Mouse (Mus musculus): ENCODE data around the gene Elp4.
A peak's percentile ranks its signal among the peaks of the same experiment; 100 is the strongest.

The Elp4 gene

DNA sequence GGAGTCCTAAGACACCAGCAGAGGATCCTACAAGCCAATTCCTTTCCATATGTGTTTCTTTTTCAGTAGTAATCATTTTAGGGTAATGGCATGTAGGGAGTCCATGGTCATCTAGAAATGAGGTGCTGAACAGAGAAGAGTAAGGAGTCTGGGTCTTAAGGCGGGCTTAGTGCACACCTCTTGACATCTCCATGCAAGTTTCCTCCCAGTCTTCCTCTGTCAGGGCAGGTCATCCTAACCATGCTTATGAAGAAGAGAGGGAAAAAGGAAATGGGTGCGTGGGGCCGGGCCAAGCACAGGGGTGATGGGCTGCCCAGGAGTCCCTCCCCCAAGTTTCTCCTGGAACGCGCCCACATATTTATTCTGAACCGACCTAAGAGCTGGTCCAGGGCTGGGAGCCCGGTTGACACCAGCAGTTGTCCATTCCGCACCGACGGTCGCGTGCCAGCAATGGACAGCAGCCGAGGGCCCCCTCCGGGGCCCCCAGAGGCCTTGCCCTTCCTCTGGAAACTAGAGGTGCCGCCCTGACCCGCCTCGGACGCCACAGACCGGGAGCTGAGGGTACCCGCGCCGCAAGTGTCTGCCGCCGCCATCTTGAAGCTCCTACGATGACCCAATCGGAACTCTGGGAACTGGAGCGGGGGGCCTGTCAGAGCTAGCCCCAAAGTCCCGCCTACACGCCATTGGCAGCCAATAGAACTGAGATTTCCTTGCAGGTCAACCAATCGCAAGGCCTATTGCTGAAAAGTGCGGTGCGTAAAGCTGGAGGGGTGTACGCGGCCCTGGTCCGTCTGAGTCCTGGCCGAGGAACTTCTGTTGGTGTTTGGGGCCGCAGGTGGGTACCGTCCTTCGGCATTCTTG is at the start of gene Elp4, which contains the start of gene Immp1l:
Gene Elp4, minus strand, starts transcription at position 669 of the 861 bp plus-strand sequence.
Gene Immp1l, plus strand, starts transcription at position 743 of the 861 bp plus-strand sequence.
- peak; percentile 90 for DNase-seq (ENCODE audit: low spot score)

DNA sequence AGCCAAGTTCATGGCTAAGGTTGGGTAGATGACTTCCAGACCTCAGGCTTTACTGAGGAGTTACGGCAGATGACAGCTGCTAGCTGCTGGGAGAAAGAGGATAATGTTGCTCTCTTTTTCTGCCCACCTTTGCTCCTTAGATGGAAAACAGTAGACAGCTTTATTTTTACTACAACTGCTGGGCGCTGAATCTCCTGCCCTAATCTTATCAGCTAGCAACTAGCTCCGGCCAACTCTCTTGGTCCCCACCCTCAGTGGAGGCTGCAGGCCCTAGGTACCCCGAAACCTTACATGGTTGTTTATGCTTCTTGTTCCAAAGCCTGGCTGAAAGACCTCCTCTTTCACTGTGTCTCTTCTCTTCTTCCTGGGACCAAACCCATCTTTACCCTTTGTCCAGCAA is 49.5 kb upstream of the Elp4 start:
- no peak for DNase-seq (ENCODE audit: low spot score)

DNA sequence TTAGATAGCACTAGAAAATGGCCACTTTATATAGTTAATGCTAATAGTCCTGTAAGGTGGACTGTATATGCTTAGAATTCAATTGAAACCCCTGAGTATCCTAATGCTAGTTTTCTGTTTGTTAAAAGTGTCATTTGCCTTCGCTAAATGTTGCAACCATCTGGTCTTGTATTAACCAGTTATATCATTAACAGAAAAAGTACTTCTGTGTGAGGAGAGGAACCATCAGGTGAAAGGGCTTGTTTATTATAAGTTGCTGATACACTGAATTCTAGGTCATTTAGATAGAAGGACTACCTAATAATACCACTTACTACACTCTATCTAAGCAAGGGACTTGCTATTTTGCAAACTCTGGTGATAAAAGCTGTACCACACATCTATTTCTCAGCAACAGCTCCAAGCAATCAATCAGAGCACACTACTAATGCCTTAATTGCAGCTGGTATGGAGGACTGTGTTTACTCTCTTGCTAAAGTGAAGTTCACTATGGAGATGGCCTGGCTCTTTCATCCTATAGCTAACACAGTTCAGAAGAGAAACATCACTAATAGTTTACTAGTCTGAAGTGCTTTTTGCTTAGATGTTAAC is 47.1 kb upstream of the Elp4 start:
- DNase-seq (ENCODE audit: low spot score) = no peak

DNA sequence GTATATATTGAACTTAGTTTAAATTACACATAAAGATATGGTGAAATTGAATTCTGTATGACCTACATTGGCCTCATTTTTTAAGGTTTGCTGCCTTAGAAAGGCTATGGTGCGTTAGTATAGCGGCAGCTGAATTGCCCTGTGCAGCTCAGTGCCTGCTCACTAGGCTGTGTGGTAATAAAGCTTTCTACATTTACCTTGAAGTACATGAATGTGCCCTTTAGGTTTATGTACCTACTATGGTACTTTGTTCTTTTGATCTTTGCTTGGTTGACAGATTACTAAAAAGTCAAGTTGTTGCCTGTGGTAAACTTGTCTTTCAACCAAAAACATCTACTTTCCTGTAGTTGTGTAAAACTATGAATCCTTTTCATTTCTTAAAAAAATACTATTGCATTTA is 45.8 kb upstream of the Elp4 start:
- no peak for DNase-seq (ENCODE audit: low spot score)

DNA sequence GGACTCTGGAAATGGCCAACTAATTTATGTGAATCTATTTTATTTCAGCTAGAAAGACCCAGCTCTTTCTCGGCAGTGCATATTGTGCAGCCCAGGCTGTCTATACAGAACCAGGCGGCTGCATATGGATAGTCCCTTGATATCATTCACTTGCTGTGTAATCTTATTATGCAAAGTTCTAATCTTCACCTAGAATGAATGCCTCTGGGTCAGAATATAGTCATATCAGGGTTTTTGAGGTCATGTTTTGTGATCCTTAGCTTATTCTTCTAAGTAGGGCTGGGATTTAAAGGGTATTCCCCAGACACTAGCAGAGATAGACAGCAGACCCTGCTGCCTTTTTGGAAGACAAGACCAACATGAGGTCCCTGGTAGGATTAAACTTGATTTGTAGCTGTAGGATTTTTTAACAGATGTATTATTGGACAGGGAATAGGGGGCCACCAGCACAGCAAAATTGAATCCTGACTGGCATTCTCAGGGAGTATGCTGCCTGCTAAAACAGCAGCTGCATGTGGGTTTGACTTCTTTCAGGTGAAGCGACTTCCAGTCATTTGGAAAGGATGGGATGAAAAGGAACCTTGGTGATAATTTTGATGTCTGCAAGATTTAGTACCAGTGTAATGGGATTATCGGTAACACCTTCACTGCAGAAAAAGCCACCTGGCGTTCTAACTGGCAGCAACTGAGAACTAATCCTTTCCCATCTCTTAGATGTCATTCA is 13.4 kb upstream of the Elp4 start:
- no peak for DNase-seq (ENCODE audit: low spot score)

DNA sequence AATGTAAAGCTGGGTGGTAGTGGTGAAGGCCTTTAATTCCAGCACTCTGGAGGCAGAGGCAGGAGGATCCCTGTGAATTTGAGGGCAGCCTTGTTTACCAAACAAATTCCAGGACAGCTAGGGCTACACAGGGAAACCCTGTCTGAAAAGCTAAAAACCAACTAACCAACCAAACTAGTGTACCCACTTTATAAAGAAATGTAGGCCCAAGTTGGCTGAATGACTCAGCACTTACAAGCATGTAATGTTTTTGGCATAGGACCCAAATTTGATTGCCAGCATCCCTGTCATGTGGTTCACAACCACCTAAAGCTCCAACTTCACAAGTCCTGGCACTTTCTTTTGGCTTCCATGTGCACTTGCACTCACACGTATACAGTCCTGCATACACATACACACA is 12.3 kb upstream of the Elp4 start:
- DNase-seq (ENCODE audit: low spot score) = no peak

DNA sequence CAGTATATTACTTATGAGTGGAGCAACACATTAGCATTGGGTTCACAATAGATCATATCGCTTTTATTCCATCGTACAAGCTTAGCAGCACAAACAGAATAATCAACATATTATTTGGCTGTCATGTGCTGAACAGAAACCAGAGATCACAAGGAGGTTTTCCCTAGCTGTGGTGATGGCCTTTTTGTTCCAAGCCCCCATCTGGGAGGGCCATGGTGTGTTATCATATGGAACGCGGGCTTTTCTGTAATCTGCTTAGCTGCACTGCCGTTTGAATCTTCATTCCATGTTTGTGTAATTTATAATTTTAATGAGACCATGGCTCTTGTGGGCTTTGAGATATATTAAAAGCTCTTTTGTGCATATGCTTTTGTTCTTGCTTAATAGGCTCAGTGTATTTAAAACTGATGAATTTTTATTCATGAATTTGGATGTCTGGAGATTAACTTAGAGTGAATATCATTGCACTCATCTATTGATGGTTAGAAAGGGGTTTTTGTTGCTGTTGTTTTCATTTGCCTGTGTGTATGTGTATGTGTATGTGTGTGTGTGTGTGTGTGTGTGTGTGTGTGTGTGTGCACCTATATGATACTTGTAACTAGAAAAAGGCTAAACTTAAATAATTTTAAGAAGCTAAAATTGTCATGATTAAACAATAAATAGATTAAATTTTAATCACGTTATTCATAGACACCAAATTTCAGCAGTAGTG is 9.4 kb upstream of the Elp4 start:
- no peak for DNase-seq (ENCODE audit: low spot score)

DNA sequence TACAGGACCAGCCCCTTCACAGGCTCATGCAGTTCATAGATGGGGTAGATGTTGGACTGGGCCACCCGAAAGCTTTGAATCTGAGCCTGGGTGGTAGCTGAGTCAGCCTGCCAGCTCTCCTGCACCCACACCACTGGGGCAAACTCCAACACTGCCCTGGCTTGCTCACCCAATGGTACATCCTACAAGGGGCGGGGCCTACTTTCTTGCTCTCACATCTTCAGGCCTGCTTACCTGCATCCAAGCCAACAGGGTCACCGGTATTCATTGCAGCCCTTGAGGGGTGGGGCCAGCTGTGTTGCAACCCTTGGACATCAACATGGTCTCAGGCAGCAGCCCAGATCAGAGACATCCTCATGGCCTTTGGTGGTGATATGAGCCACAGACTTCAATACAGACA is 6.2 kb upstream of the Elp4 start:
- DNase-seq (ENCODE audit: low spot score) = no peak

DNA sequence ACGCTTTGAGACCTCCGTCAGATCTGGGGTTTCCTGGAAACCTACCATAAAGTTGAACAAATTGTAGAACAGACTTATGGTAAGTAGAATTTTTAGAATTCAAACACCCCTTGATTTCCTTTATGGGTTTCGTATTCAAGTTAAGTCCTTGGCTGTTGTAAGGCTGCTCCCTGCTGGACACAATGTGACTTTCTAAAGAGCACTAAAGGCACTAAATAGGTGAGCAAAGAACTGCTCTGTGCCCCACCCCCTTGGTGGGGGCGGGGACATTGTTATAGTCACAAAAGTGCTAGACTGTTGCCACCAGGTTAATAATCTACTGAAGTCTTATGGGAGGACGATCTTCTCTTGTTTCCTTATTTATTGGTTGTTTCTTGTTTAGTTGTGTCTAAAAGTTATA is 4.0 kb upstream of the Elp4 start:
- no peak for DNase-seq (ENCODE audit: low spot score)

DNA sequence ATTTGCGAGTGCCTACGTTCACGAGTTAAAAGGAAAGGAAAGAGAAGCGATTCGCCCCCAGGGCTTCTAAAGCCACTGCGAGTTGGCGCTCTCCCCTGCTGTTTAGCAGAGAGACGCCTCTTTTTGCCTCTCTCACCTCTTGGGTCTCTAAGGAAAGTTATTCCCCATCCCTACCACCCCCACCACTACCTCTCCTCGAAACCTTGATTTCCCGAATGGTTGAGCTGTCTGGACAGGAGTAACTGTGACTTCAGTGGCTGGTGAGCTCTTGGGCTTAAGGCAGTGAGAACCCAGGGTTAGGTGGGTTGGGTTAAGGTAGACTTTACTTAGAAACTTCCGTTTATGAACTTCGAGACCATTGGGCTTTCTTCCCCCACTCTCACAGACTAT is 388 bp upstream of the Elp4 start:
- no peak for DNase-seq (ENCODE audit: low spot score)

DNA sequence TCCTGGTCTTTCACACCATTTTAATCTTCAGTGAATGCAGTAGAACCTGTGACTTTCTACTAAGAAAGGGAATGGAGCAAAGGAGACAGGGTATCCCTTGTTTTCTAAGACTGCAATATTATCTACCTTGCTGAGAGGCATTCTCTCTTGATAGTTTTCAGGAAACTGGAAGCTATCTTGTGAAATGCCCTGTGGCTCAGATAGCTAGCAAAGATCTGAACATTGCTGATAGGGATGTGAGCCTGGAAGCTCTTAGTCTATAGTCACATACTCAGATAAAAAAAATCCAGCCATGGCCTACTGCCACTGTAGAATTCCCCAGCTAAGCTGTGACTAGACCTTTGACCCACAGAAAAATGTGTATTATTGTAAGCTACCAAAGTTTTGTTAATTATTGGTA is 13.5 kb downstream of the Elp4 start:
- DNase-seq (ENCODE audit: low spot score) = no peak

DNA sequence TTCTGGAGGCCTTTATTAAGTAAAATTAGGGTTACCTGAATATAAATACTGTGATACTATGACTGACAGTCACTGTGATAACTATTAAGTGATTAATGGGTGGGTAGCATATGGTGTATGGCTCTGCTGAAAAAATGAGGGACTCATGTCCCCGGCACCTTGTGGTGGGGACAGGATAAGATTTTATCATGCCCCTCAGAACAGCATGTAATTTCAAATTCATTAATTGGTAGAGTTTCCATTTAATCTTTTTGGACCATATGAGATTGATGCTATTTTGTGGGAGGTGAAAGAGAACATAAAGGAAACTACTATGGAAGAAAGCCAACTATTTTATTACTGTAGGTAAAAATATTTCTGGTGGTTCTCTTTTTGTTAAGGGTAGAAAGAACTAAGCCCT is 31.0 kb downstream of the Elp4 start:
- no peak for DNase-seq (ENCODE audit: low spot score)

DNA sequence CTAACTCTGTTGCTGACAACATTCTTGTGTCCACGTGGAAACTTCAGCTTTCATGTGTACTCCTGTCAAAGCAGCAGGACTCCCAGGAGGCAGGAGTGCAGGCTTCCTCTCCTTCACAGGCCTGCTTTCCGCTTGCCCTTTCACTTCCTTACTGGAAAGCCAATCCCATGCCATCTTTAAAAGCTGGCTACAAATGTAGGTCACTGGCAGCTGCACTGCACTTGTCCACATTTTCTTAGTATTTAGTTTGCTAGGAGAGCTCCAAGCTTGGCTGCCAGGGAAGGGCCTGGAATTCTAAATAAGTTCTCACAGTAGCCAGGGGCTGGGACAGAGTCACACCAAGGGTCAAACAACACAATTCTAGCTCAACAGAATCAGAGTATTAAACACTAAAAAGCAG is 49.6 kb downstream of the Elp4 start:
- no peak for DNase-seq (ENCODE audit: low spot score)

DNA sequence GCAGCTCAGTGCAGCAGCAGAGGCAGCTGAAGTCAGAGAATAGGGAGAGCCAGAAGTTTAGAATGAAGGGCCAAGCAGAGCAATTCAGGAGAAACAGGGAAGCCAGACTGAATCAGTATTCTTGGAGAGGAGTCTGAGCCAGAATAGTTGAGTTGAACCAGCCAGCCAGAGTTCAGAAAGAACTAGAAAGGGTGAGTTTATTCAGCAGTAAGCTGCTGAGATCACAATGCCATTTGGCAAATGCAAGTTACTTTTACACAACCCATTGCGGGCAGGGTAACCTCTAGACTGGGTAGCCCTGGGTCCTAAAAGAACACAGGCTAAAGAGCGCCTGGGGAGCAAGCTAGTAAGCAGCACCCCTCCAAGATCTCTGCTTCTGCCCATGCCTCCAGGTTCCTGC is 51.4 kb downstream of the Elp4 start:
- DNase-seq (ENCODE audit: low spot score) = no peak

DNA sequence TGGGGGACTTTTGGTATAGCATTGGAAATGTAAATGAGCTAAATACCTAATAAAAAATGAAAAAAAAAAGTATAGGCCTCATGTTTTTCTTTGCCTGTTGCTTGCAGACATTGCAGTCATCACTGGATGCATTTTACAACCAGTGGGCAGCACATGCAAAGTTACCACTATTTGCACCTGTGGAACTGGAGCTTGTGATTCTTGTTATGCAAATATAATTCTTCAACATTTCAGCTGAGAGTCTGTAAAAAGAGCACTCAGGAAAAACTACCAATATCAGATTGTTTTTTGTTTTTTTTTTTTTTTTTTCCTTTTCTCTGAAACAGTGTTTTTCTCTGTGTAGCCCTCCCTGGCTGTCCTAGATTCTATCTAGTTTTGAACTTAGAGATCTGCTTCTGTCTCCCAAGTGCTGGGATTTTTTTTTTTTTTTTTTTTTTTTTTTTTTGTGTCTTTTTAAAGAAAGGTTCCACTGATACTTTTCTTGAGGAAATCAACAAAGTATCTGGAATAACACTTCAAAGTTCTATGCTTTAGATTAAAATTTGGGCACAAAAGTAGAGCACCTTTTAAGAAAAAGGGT is 52.6 kb downstream of the Elp4 start:
- no peak for DNase-seq (ENCODE audit: low spot score)

DNA sequence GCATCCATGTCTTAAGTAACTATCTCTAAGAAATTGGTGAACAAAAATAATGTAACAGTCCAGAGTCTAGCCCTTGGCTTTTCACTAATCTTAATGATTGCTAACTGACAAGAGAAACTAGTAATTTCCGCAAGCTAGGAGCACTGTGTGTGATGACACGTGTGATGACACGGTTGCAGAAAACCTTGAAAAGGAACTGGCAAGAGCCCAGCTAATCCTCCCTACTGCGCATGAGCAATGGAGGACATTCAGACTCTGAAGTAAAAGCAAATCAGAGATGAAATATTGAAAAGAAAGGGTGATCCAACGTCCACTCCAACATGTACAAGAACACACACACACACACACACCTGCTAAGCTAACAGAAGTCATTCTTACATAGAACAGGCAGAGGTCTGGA is 61.2 kb downstream of the Elp4 start:
- DNase-seq (ENCODE audit: low spot score) = no peak

DNA sequence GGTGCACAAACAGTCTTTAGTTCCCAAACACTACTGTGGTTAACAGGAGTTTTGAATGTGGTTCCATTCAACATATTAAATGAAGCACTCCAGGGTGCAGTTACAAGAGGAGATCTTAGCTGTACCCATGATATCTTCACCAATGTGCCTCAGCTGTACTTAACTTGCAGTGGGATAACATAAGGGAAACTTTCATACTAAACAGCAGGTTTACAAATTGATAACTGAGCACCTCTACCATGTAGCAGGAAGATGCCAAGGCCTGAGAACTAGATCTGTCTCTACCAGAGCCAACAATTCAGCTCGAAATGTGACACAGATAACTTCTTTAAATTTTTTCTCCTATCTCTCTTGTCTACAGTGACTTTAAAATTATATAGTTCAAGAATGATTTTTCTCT is 86.4 kb downstream of the Elp4 start:
- DNase-seq (ENCODE audit: low spot score) = no peak

DNA sequence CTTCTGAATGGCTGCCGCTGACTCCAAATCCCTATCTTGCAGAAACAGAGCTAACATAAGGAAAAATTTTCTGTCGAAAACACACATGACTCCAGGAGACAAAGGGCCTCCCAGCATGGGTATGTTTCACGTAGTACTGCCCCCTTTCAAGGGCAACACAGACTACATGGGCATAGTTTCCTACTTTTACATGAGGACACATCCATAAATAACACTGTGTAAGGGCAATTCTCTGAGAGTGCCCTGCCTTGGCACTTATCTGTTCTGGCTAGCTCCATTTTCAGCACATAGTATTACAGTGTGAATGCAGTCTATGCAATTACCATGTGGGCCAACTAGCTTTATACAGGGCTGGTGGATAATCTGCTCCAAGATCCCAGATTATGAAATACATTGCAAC is 89.2 kb downstream of the Elp4 start:
- DNase-seq (ENCODE audit: low spot score) = no peak

DNA sequence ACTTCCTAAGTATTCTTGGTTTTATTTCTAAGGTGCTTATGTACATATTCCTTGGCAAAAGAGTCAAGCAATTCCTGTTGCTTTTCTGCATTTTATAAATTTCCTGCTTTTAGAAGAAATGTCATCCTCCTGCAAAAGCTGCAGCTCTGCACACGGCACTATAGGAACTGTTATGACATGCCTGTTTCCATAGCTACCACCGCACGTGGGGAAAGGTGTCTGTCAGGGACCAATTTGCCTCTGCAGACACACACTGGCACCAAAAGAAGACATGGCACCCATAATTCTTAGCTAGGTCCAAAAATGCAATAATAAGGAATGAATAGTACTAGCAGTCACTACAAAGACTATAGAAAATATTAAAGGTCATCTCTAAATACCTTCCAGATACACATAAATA is 91.3 kb downstream of the Elp4 start:
- no peak for DNase-seq (ENCODE audit: low spot score)

DNA sequence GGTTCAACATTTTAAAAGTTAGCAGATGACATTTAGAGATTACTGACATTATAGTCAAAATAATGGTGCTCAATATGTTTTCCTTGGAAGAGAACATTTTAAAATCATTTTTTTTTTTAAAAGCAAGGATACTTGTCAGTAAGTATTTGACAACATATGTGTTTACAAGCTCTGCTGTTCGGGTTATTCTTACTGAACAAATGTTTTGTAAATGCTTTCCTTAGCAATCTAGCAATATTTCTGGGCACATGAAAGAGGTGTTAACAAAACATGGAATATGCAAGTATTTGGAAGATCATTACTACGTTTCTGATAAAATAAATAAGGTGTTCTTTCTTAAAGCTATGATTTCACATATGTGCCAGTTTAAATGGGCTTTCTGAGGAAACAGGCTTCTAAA is 94.1 kb downstream of the Elp4 start:
- DNase-seq (ENCODE audit: low spot score) = no peak

DNA sequence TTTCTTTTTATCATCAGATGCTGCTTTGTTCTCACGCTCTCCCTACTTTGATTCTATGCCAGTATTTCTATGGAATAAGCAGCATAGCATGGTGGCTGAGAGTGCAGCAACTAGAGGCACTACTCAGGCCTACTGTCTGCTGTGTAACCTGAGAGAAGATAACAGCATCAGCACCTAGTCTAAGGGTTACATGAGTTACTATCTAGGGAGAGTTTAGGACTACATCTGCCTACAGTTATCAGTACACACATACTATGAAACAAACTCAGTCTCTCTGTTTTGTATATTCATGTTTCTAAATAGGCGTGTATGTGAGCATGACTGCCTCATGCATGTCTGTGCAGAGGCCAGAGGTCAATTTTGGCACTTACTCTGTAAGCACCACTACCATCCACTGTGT is 97.8 kb downstream of the Elp4 start:
- DNase-seq (ENCODE audit: low spot score) = no peak

DNA sequence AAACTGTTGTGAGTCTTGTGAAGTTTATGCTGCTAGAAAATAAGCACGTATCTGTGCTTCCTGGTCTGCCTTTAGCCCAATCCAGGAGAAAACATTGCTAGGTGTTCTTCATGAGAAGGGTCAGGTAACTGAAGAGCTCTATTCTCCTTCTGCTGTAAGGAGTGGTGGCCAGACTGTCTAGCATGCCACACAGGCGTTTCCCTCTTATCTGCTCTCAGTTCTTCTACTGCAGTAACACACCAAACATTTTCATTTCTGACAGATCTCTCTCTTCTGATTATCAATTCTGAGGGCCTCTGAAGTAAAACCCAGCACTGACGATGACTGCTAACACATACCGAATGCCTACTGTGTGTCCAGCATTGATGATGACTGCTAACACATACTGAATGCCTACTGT is 98.3 kb downstream of the Elp4 start:
- no peak for DNase-seq (ENCODE audit: low spot score)
